Mouse (Mus musculus): ENCODE data around the gene Ascc3.

DNA sequence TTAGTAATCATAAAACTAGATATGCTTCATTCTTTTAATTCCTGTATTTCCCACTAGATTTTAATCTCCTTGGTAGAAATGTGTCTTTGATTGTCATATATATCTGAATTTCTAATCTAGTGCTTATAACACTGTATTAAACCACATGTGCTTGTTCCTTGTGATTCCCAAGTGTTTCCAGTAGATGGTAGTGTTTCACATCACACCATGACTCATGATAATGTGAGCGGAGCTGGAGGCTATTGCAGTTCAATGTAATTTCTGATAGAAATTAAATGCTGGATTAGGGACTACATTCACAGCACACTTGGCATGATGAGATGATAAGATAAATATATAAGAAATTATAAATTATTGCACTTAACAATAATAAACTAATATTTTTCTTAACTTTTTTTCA lies 64.9 kb downstream of the Ascc3 start:
- no peak for TF ChIP-seq ZNF384 (IDR thresholded peaks at IDR 0.05; ENCODE audit: low read depth, low read length)
- TF ChIP-seq CTCF (conservative IDR thresholded peaks at IDR 0.05 in 1 of 2, IDR thresholded peaks at IDR 0.05 in 1 of 2; ENCODE audit: low read depth in 2 of 2, low read length in 2 of 2) = peak in 1 of 2 experiments; percentile 34; a peak in 1 of 4 replicates

Data from CH12.LX (cell line).